Mouse (Mus musculus): ENCODE measurements around the gene 4930519P11Rik. TPM values are rescaled to one million over a fixed set of nuclear protein-coding genes. Genes with fewer than 3 reads are reported as not detected.

4930519P11Rik gene
- polyA plus RNA-seq, 1 experiment from 2014 or later, result not detected

DNA sequence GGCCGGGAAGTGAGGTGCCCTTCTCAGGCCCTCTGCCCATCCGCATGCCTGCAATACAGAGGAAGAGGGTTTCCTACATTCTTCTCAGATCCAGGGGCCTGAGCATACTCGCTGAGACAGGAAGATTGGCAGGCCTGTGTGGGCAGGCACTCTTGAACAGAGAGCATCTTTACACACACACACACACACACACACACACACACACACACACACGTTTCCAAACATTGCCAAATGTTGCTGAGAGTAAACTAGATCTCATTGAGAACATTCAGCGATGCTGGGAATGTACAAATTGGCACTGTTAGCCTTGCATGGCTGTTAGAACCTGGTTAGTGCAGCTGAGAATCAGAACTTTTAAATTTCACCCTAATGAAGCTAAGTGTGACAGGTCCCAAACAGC, 17.3 kb upstream of the 4930519P11Rik start:
- ATAC-seq (ENCODE audit: insufficient number of reproducible peaks, insufficient read depth, low FRiP score, low read depth), result no peak
- 81% methylated on average over 5 of the region's 5 CpGs for WGBS
- H3K4me2 ChIP-seq (ENCODE audit: low read length), result no peak overlapping the region
- H3K36me3 ChIP-seq (ENCODE audit: control insufficient read depth, insufficient read depth, low read length), result peaks cover 32% of the 10 kb centered on the region
- no peaks in the 10 kb centered on the region for H3K27me3 ChIP-seq (ENCODE audit: control insufficient read depth, insufficient read depth, low read length)
- no peaks in the 10 kb centered on the region for H3K9me3 ChIP-seq (ENCODE audit: control insufficient read depth, low read length)
- H3K27ac ChIP-seq (replicated peaks in 1 of 2; ENCODE audit: control insufficient read depth in 1 of 2, insufficient read depth in 1 of 2, low read depth in 2 of 2, low read length in 2 of 2), result no peak overlapping the region
- no peak overlapping the region for H3K9ac ChIP-seq (ENCODE audit: low read length)
- H3K4me3 ChIP-seq (ENCODE audit: control insufficient read depth in 1 of 2, insufficient read depth in 1 of 2, low read depth in 1 of 2, low read length in 2 of 2), result no peak overlapping the region
- no peaks in the 10 kb centered on the region for H3K4me1 ChIP-seq (ENCODE audit: control insufficient read depth in 2 of 2, insufficient read depth in 2 of 2, low read length in 2 of 2)

DNA sequence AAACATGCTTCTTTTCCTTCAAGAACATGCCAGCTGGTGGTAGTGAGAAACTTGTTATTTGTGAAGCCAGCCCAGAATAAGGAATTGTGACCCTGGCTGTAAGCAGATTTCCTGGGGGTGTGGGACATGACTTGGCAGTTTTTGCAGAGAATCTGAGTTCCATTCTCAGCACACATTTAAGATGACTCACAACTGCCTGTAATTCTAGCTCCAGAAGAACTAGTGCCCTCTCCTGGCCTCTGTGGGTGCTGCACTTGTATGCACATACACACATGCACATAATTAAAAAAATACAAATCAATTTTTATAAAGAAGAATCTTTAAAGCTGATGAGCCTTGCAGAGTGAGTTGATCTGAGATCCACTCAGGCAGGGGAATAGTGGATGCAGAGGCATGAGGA, 10.9 kb upstream of the 4930519P11Rik start:
- H3K4me2 ChIP-seq (ENCODE audit: low read length), result no peak overlapping the region
- no peaks in the 10 kb centered on the region for H3K27me3 ChIP-seq (ENCODE audit: control insufficient read depth, insufficient read depth, low read length)

DNA sequence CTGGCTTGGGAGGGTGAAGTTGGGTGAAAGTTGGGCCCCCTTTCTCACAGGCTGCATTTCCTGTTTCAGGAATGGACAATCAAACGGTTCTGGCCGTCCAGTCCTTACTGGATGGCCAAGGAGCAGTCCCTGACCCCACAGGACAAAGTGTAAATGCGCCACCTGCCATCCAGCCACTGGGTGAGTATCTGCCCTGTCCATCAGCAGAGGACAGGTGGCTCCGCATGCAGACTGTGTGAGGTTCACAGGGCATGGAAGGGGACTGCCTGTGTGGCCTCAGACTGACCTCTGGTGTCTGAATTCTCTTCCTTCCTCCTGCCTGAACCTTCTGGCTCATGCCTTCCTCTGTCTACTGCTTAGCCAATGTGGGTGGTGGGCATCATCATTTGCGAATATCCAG, 8.4 kb upstream of the 4930519P11Rik start:
- Histone ChIP-seq H3K36me3 (ENCODE audit: control insufficient read depth, insufficient read depth, low read length) (peaks cover 16% of the 10 kb centered on the region), H3K9ac (ENCODE audit: low read length) (no peak overlapping the region), H3K27me3 (ENCODE audit: control insufficient read depth, insufficient read depth, low read length) (no peaks in the 10 kb centered on the region), H3K27ac (replicated peaks in 1 of 2; ENCODE audit: control insufficient read depth in 1 of 2, insufficient read depth in 1 of 2, low read depth in 2 of 2, low read length in 2 of 2) (peak overlapping the region; percentile 15 to 24; a peak in 2 of 4 replicates), H3K4me3 (ENCODE audit: control insufficient read depth in 1 of 2, insufficient read depth in 1 of 2, low read depth in 1 of 2, low read length in 2 of 2) (no peak overlapping the region), H3K4me1 (ENCODE audit: control insufficient read depth in 2 of 2, insufficient read depth in 2 of 2, low read length in 2 of 2) (peaks cover 0 to 4% of the 10 kb centered on the region in 2 experiments; a peak in 1 of 4 replicates), H3K4me2 (ENCODE audit: low read length) (no peak overlapping the region), H3K9me3 (ENCODE audit: control insufficient read depth, low read length) (0 out of 2 replicates have a peak, but pooled peaks cover 4% of the 10 kb centered on the region)
- ATAC-seq (ENCODE audit: insufficient number of reproducible peaks, insufficient read depth, low FRiP score, low read depth), result 0 out of 2 replicates have a peak, but pooled peaks have one; percentile 53
- WGBS, result 68% methylated on average over 5 of the region's 5 CpGs

More for the DNA sequence above, 10.9 kb upstream of the 4930519P11Rik start:
- Histone ChIP-seq H3K9ac (ENCODE audit: low read length) (no peak overlapping the region), H3K4me1 (ENCODE audit: control insufficient read depth in 2 of 2, insufficient read depth in 2 of 2, low read length in 2 of 2) (peaks cover 0 to 4% of the 10 kb centered on the region in 2 experiments; a peak in 1 of 4 replicates), H3K27ac (replicated peaks in 1 of 2; ENCODE audit: control insufficient read depth in 1 of 2, insufficient read depth in 1 of 2, low read depth in 2 of 2, low read length in 2 of 2) (no peak overlapping the region), H3K4me3 (ENCODE audit: control insufficient read depth in 1 of 2, insufficient read depth in 1 of 2, low read depth in 1 of 2, low read length in 2 of 2) (no peak overlapping the region), H3K9me3 (ENCODE audit: control insufficient read depth, low read length) (0 out of 2 replicates have a peak, but pooled peaks cover 4% of the 10 kb centered on the region), H3K36me3 (ENCODE audit: control insufficient read depth, insufficient read depth, low read length) (peaks cover 16% of the 10 kb centered on the region)
- ATAC-seq (ENCODE audit: insufficient number of reproducible peaks, insufficient read depth, low FRiP score, low read depth), result no peak

DNA sequence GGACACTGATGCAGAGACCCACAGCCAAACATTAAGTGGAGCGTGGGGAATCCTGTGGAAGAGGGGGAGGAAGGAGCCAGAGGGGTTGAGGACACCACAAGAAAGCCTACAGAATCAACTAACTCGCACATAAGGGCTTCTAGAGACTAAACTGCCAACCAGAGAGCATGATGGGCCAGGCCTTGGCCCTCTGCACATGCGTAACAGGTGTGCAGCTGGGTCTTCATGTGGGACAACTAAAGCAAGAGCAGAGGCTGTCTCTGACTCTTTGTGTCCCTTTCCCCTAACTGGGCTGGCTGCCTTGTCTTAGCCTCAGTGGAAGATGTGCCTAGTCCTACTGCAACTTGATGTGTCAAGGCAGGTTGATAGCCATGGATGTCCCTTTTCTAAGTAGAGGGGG, 3.8 kb upstream of the 4930519P11Rik start:
- Histone ChIP-seq H3K9ac (ENCODE audit: low read length) (no peak overlapping the region), H3K9me3 (ENCODE audit: control insufficient read depth, low read length) (no peaks in the 10 kb centered on the region), H3K4me3 (ENCODE audit: control insufficient read depth in 1 of 2, insufficient read depth in 1 of 2, low read depth in 1 of 2, low read length in 2 of 2) (no peak overlapping the region), H3K27me3 (ENCODE audit: control insufficient read depth, insufficient read depth, low read length) (no peaks in the 10 kb centered on the region), H3K4me1 (ENCODE audit: control insufficient read depth in 2 of 2, insufficient read depth in 2 of 2, low read length in 2 of 2) (peaks cover 5 to 11% of the 10 kb centered on the region in 2 experiments; a peak in 2 of 4 replicates), H3K27ac (replicated peaks in 1 of 2; ENCODE audit: control insufficient read depth in 1 of 2, insufficient read depth in 1 of 2, low read depth in 2 of 2, low read length in 2 of 2) (no peak overlapping the region), H3K36me3 (ENCODE audit: control insufficient read depth, insufficient read depth, low read length) (no peaks in the 10 kb centered on the region), H3K4me2 (ENCODE audit: low read length) (no peak overlapping the region)
- 83% methylated on average over 3 of the region's 3 CpGs for WGBS
- no peak for ATAC-seq (ENCODE audit: insufficient number of reproducible peaks, insufficient read depth, low FRiP score, low read depth)

DNA sequence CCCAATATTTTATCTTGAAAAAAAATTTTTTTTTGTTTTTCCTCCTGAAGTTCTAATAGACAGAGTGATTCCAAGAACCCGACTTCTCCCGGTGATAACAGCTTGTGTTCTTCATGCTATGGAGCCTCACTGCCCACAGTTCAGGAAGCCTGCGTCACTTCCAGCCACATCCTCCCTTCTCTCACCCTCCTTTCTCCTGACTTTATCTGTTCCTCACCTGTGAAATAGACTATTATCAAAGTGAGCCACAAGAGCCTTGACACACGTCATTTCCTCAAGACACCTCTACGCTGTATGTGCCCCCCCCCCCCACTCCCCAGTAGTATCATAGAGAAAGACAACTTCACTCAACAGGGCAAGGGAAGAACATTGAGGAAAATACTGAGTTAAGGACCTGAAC, 2.4 kb upstream of the 4930519P11Rik start:
- peaks cover 2 to 11% of the 10 kb centered on the region in 2 experiments; a peak in 2 of 4 replicates for H3K4me1 ChIP-seq (ENCODE audit: control insufficient read depth in 2 of 2, insufficient read depth in 2 of 2, low read length in 2 of 2)
- no peak overlapping the region for H3K4me2 ChIP-seq (ENCODE audit: low read length)
- 61% methylated on average over 5 of the region's 5 CpGs for WGBS
- ATAC-seq (ENCODE audit: insufficient number of reproducible peaks, insufficient read depth, low FRiP score, low read depth), result no peak
- H3K4me3 ChIP-seq (ENCODE audit: control insufficient read depth in 1 of 2, insufficient read depth in 1 of 2, low read depth in 1 of 2, low read length in 2 of 2), result no peak overlapping the region
- H3K27me3 ChIP-seq (ENCODE audit: control insufficient read depth, insufficient read depth, low read length), result no peaks in the 10 kb centered on the region
- H3K9me3 ChIP-seq (ENCODE audit: control insufficient read depth, low read length), result no peaks in the 10 kb centered on the region
- no peak overlapping the region for H3K9ac ChIP-seq (ENCODE audit: low read length)
- no peak overlapping the region for H3K27ac ChIP-seq (replicated peaks in 1 of 2; ENCODE audit: control insufficient read depth in 1 of 2, insufficient read depth in 1 of 2, low read depth in 2 of 2, low read length in 2 of 2)
- H3K36me3 ChIP-seq (ENCODE audit: control insufficient read depth, insufficient read depth, low read length), result no peaks in the 10 kb centered on the region

DNA sequence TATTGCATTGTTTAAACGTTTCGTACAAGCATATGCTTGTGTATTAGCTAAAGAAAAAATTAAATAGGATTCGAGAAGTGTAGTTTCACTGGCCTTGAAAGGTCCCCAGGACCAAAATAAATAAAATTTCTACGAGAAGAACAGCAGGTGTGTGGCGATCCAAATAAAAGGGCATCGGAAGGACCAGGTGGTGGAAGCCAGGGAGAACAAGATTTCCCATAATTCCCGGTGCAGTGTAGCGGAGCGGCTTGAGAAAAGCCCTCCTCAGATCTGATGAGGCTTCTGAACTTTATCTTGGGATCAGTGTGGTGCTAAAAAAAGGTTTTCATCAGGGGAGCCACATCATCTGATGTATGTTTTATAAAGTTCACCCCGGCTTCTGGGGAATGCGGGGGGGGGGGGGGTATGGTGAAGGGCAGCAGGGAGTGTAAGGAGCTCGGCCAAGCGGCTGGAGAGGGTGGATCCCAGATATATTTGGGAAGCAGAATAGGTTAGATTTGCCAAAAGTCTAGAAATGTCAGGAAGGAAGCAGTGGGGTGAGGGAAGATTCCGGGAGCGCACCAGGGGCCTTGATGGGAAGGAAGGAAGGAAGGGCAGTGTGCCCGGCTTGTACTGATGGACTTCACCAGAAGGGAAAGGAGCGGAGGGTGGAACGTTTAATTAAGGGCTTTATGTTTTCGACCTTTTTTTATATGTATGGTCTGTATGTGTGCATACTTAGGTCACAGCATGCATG, 1.8 kb upstream of the 4930519P11Rik start:
- Histone ChIP-seq H3K4me2 (ENCODE audit: low read length) (peak overlapping the region; percentile 32), H3K9ac (ENCODE audit: low read length) (no peak overlapping the region), H3K27me3 (ENCODE audit: control insufficient read depth, insufficient read depth, low read length) (no peaks in the 10 kb centered on the region), H3K4me3 (ENCODE audit: control insufficient read depth in 1 of 2, insufficient read depth in 1 of 2, low read depth in 1 of 2, low read length in 2 of 2) (no peak overlapping the region), H3K4me1 (ENCODE audit: control insufficient read depth in 2 of 2, insufficient read depth in 2 of 2, low read length in 2 of 2) (peaks cover 2 to 11% of the 10 kb centered on the region in 2 experiments; a peak in 2 of 4 replicates), H3K27ac (replicated peaks in 1 of 2; ENCODE audit: control insufficient read depth in 1 of 2, insufficient read depth in 1 of 2, low read depth in 2 of 2, low read length in 2 of 2) (no peak overlapping the region), H3K36me3 (ENCODE audit: control insufficient read depth, insufficient read depth, low read length) (no peaks in the 10 kb centered on the region), H3K9me3 (ENCODE audit: control insufficient read depth, low read length) (no peaks in the 10 kb centered on the region)
- 61% methylated on average over 19 of the region's 19 CpGs for WGBS
- no peak for ATAC-seq (ENCODE audit: insufficient number of reproducible peaks, insufficient read depth, low FRiP score, low read depth)

DNA sequence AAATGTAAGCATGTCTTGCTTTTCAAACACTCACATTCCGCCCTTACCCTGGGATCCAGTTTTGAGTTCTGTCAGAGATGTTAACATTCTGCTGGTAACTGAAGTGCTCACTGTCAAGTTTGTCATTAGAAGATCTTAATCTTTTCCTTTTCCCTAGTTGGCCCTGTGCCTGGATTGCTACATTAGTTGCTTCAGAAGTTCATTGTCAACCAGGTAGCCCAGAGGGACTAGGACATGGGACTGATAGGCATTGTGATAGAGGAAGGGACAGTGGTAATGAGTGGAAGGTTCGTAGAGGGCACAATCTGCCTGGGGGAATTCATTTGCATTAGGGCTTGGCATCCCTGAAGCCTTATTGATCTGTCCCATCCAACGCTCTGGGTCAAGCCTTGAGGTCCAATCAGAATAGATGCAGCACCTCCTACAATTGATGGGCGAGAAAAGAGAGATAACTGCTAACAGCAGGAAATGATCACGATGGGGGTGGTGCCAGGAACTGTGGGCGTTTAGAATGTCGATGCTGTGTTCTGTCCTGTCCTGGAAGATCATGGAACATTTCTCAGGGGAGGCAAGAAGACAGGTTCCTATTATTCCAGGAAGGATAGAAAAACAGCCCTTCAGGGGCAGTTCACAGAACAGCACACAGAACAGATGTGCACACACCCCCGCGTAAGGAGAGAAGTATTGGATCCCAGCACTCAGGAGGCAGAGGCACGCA, 4.0 kb downstream of the 4930519P11Rik start:
- no peak overlapping the region for H3K4me3 ChIP-seq (ENCODE audit: control insufficient read depth in 1 of 2, insufficient read depth in 1 of 2, low read depth in 1 of 2, low read length in 2 of 2)
- peaks cover 2 to 6% of the 10 kb centered on the region in 2 experiments; a peak in 2 of 4 replicates for H3K4me1 ChIP-seq (ENCODE audit: control insufficient read depth in 2 of 2, insufficient read depth in 2 of 2, low read length in 2 of 2)
- H3K27me3 ChIP-seq (ENCODE audit: control insufficient read depth, insufficient read depth, low read length), result no peaks in the 10 kb centered on the region
- ATAC-seq (ENCODE audit: insufficient number of reproducible peaks, insufficient read depth, low FRiP score, low read depth), result no peak
- H3K4me2 ChIP-seq (ENCODE audit: low read length), result no peak overlapping the region
- WGBS, result 58% methylated on average over 10 of the region's 10 CpGs
- no peaks in the 10 kb centered on the region for H3K9me3 ChIP-seq (ENCODE audit: control insufficient read depth, low read length)
- H3K36me3 ChIP-seq (ENCODE audit: control insufficient read depth, insufficient read depth, low read length), result no peaks in the 10 kb centered on the region
- no peak overlapping the region for H3K9ac ChIP-seq (ENCODE audit: low read length)
- H3K27ac ChIP-seq (replicated peaks in 1 of 2; ENCODE audit: control insufficient read depth in 1 of 2, insufficient read depth in 1 of 2, low read depth in 2 of 2, low read length in 2 of 2), result no peak overlapping the region
